Mouse (Mus musculus) ES-E14 (cell line): Measurements from ENCODE around the gene Ldb1.

Source experiments
- CHD2 ChIP-seq: IDR thresholded peaks from 2 replicates; pipeline ENCODE4 v1.6.1; 2014; ENCODE audit warnings: mild to moderate bottlenecking, low read depth, low read length, inconsistent platforms
- HCFC1 ChIP-seq: IDR thresholded peaks from 2 replicates; pipeline ENCODE4 v1.6.1; 2012; ENCODE audit warnings: low read length, inconsistent platforms, borderline replicate concordance; ENCODE audit not compliant: insufficient read depth
- MAFK ChIP-seq: IDR thresholded peaks from 2 replicates; pipeline ENCODE4 v1.6.1; 2014; ENCODE audit warnings: mild to moderate bottlenecking, low read depth, low read length, inconsistent platforms; ENCODE audit not compliant: insufficient read depth
- ZNF384 ChIP-seq: IDR thresholded peaks from 2 replicates; pipeline ENCODE4 v1.6.1; 2012; ENCODE audit warnings: low read depth, low read length, inconsistent platforms

GRCm38 (mm10) chr19:45999378-45999777 lies 45.6 kb downstream of the Ldb1 start:
- no peak for TF ChIP-seq HCFC1
- TF ChIP-seq ZNF384 = no peak
- no peak for TF ChIP-seq MAFK
- no peak for TF ChIP-seq CHD2
